Mouse (Mus musculus) G1E (cell line): ENCODE results near the gene 5430419D17Rik. TPM values are rescaled to one million over a fixed set of nuclear protein-coding genes. Genes with fewer than 3 reads are reported as not detected.

Source experiments
- ATAC-seq: 2 replicates; pipeline ENCODE4 v1.8.0; 2016; ENCODE audit warnings: mild to moderate bottlenecking; ENCODE audit not compliant: insufficient number of reproducible peaks, poor library complexity, low FRiP score, severe bottlenecking; ENCODE audit errors: extremely low read depth
- DNase-seq: peaks from one replicate; pipeline ENCODE4 v3.0.0; 2012; ENCODE audit warnings: low spot score
- H3K27me3 ChIP-seq: 2 replicates; pipeline ENCODE4 v1.6.1; 2012; ENCODE audit warnings: mild to moderate bottlenecking, low read length, inconsistent platforms; ENCODE audit not compliant: insufficient read depth
- H3K36me3 ChIP-seq: replicated peaks from 2 replicates; pipeline ENCODE3; 2012; ENCODE audit warnings: mild to moderate bottlenecking, inconsistent platforms
- H3K4me1 ChIP-seq: 2 replicates; pipeline ENCODE4 v1.6.1; 2012; ENCODE audit warnings: low read depth, low read length, inconsistent platforms, mixed read lengths; ENCODE audit not compliant: insufficient read depth
- H3K4me3 ChIP-seq: 2 replicates; pipeline ENCODE4 v1.5.1; 2012; ENCODE audit warnings: low read depth, mild to moderate bottlenecking, inconsistent platforms, low read length, moderate library complexity, mixed read lengths
- H3K9me3 ChIP-seq: replicated peaks from 2 replicates; pipeline ENCODE4 v1.6.1; 2012; ENCODE audit warnings: inconsistent platforms
- CTCF ChIP-seq: IDR thresholded peaks from 2 replicates; pipeline ENCODE4 v1.5.1; 2012; ENCODE audit warnings: low read depth, low read length, inconsistent platforms, mixed read lengths
- GATA1 ChIP-seq: IDR thresholded peaks from 2 replicates; pipeline ENCODE4 v1.6.1; 2012; ENCODE audit warnings: borderline replicate concordance, low read length, inconsistent platforms, mixed read lengths
- polyA plus RNA-seq: library from polyadenylated mRNA; stranded (reverse); fragments of >175 nt; gene quantifications from 2 replicates; pipeline ENCODE4 v1.2.3, GENCODE M21; 2012
- total RNA-seq, 2 experiments: library from RNA; stranded (forward) in 1 of 2; stranded (reverse) in 1 of 2; fragments of 200-1000 nt in 1 of 2; fragments of >200 nt in 1 of 2; fragmentation: Nextera tagmentation in 1 of 2; gene quantifications; 2 replicates each; pipeline ENCODE4 v1.2.3; 2014 to 2017

The 5430419D17Rik gene
- total and polyA plus RNA-seq, 3 experiments, result 0.05 TPM; not detected in 2

- Histone ChIP-seq H3K4me1 (peaks cover 5% of the 10 kb centered on the region; the same call in 1 of the 2 replicates), H3K4me3 (no peak overlapping the region), H3K36me3 (peaks cover 89% of the 10 kb centered on the region), H3K27me3 (no peaks in the 10 kb centered on the region), H3K9me3 (no peaks in the 10 kb centered on the region)
- DNase-seq (no peak), ATAC-seq (no peak)
- TF ChIP-seq CTCF, result no peak
- TF ChIP-seq GATA1, result no peak
These were observed 171.8 kb downstream of the 5430419D17Rik start for GRCm38 (mm10) chr7:131345856-131346541.

Other genes starting within 250 kb of the 5430419D17Rik start
- not detected in 2 replicates for gene Htra1, start 238.3 kb upstream of the 5430419D17Rik start, total RNA-seq (2014; fragmentation: Nextera tagmentation)
- not detected in 2 replicates for gene Htra1, start 238.3 kb upstream of the 5430419D17Rik start, total RNA-seq (2017)
- not detected in 2 replicates for gene Htra1, start 238.3 kb upstream of the 5430419D17Rik start, polyA plus RNA-seq
- not detected in 2 replicates for gene Dmbt1, start 142.3 kb upstream of the 5430419D17Rik start, total RNA-seq (2014; fragmentation: Nextera tagmentation)
- gene Dmbt1, start 142.3 kb upstream of the 5430419D17Rik start, total RNA-seq (2017), result under 0.01 TPM in 1 of 2 replicates, not detected in the other
- not detected in 2 replicates for gene Dmbt1, start 142.3 kb upstream of the 5430419D17Rik start, polyA plus RNA-seq
- gene 4933402N03Rik, start 28.1 kb upstream of the 5430419D17Rik start, total RNA-seq (2014; fragmentation: Nextera tagmentation), result not detected in 2 replicates
- gene 4933402N03Rik, start 28.1 kb upstream of the 5430419D17Rik start, total RNA-seq (2017), result 0.44 TPM in 1 of 2 replicates, not detected in the other
- not detected in 2 replicates for gene 4933402N03Rik, start 28.1 kb upstream of the 5430419D17Rik start, polyA plus RNA-seq
- gene Cuzd1, start 147.9 kb downstream of the 5430419D17Rik start, total RNA-seq (2014; fragmentation: Nextera tagmentation), result not detected in 2 replicates
- 0.06 and 0.11 TPM in 2 replicates for gene Cuzd1, start 147.9 kb downstream of the 5430419D17Rik start, total RNA-seq (2017)
- not detected in 2 replicates for gene Cuzd1, start 147.9 kb downstream of the 5430419D17Rik start, polyA plus RNA-seq
- not detected in 2 replicates for gene Fam24b, start 155.1 kb downstream of the 5430419D17Rik start, total RNA-seq (2014; fragmentation: Nextera tagmentation)
- not detected in 2 replicates for gene Fam24b, start 155.1 kb downstream of the 5430419D17Rik start, total RNA-seq (2017)
- gene Fam24b, start 155.1 kb downstream of the 5430419D17Rik start, polyA plus RNA-seq, result not detected in 2 replicates
- not detected in 2 replicates for gene Fam24a, start 159.5 kb downstream of the 5430419D17Rik start, total RNA-seq (2014; fragmentation: Nextera tagmentation)
- gene Fam24a, start 159.5 kb downstream of the 5430419D17Rik start, total RNA-seq (2017), result not detected in 2 replicates
- not detected in 2 replicates for gene Fam24a, start 159.5 kb downstream of the 5430419D17Rik start, polyA plus RNA-seq
- gene 2310057M21Rik, start 188.4 kb downstream of the 5430419D17Rik start, total RNA-seq (2014; fragmentation: Nextera tagmentation), result 17.2 and 17.8 TPM in 2 replicates
- 8.0 and 16.0 TPM in 2 replicates for gene 2310057M21Rik, start 188.4 kb downstream of the 5430419D17Rik start, total RNA-seq (2017)
- gene 2310057M21Rik, start 188.4 kb downstream of the 5430419D17Rik start, polyA plus RNA-seq, result 13.0 and 15.2 TPM in 2 replicates
- gene Pstk, start 196.7 kb downstream of the 5430419D17Rik start, total RNA-seq (2014; fragmentation: Nextera tagmentation), result 34.9 and 42.7 TPM in 2 replicates
- 33.9 and 35.4 TPM in 2 replicates for gene Pstk, start 196.7 kb downstream of the 5430419D17Rik start, total RNA-seq (2017)
- 36.3 and 44.1 TPM in 2 replicates for gene Pstk, start 196.7 kb downstream of the 5430419D17Rik start, polyA plus RNA-seq
- gene Ikzf5, start 236.1 kb downstream of the 5430419D17Rik start, total RNA-seq (2014; fragmentation: Nextera tagmentation), result 42.9 and 59.1 TPM in 2 replicates
- 20.2 and 24.1 TPM in 2 replicates for gene Ikzf5, start 236.1 kb downstream of the 5430419D17Rik start, total RNA-seq (2017)
- gene Ikzf5, start 236.1 kb downstream of the 5430419D17Rik start, polyA plus RNA-seq, result 6.6 and 10.1 TPM in 2 replicates
- gene Acadsb, start 236.2 kb downstream of the 5430419D17Rik start, total RNA-seq (2014; fragmentation: Nextera tagmentation), result 22.5 and 35.5 TPM in 2 replicates
- 40.0 and 42.7 TPM in 2 replicates for gene Acadsb, start 236.2 kb downstream of the 5430419D17Rik start, total RNA-seq (2017)
- gene Acadsb, start 236.2 kb downstream of the 5430419D17Rik start, polyA plus RNA-seq, result 2.6 and 2.7 TPM in 2 replicates